Mouse (Mus musculus): Measurements from ENCODE around the gene Zyx.

GRCm38 (mm10) chr6:42352486-42352846, 3.0 kb downstream of the Zyx start:
- TF ChIP-seq CTCF (IDR thresholded peaks at IDR 0.05; ENCODE audit: control insufficient read depth, insufficient read depth, insufficient replicate concordance, low read depth, low read length), result no peak
- TF ChIP-seq POLR2A (IDR thresholded peaks at IDR 0.05; ENCODE audit: control insufficient read depth, low read depth, low read length), result no peak
